Mouse (Mus musculus) T-helper 2 cell (primary cell): ENCODE measurements around the gene Wdr81.
"Not testable (repeated sequence)": the region's sequence is repeated elsewhere in the genome, so short reads cannot be mapped to it uniquely, and the experiment has no call there.

Experiments
- in situ Hi-C: fragments of 300-600 bp; cut with MboI, MseI; formaldehyde crosslinking; loops from one replicate; pipeline ENCODE4 v1.15.1; 2025; ENCODE audit warnings: high pct_unique_total_duplicates

Wdr81 gene

DNA sequence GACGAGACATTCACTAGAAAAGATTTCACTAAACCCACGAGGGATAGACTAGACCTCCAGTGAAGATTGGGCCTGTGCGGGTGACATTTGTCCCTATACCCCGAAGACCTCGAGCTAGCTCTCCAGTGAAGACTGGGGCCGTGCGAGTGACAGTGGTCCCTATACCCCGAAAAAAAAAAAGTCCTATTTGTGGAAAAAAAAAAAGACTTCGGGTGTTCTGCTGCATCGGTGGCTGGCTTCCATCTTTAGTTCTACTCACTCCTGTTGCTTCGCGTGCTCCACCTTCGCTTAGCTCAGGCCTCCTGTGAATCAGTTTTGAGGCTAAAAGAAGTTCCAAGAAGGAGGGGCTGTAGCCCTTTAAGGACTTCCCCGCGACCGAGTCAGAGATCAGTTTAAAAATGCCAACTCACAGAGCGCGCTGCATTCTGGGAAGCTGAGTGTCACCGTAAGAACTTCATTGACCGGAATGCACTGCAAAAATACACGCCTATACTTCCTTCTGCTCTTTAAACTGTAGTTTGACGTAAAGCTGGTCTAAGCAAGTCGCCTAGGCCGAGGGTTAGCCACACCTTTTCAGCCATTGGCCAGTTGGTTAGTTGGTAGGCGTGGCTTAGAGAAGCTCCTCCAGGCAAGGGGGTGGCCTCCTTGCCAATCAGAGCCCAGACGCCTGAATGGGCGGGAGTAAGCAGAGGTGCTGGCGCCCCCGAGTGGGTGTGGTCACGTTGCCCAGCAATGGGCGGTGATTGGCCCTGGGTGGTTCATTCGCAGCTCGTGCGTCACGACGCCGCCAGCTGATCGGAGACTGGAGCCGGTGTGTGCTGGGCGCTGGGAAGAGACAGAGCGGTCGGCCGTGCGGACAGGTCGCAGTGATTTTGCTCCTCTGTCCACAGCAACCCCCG lies 6.6 kb upstream of the Wdr81 start, which contains the start of gene Tlcd2:
Gene Tlcd2 (plus strand): TSS at position 872 of the 899 bp plus-strand sequence.
- in situ Hi-C loops = no loop called here

DNA sequence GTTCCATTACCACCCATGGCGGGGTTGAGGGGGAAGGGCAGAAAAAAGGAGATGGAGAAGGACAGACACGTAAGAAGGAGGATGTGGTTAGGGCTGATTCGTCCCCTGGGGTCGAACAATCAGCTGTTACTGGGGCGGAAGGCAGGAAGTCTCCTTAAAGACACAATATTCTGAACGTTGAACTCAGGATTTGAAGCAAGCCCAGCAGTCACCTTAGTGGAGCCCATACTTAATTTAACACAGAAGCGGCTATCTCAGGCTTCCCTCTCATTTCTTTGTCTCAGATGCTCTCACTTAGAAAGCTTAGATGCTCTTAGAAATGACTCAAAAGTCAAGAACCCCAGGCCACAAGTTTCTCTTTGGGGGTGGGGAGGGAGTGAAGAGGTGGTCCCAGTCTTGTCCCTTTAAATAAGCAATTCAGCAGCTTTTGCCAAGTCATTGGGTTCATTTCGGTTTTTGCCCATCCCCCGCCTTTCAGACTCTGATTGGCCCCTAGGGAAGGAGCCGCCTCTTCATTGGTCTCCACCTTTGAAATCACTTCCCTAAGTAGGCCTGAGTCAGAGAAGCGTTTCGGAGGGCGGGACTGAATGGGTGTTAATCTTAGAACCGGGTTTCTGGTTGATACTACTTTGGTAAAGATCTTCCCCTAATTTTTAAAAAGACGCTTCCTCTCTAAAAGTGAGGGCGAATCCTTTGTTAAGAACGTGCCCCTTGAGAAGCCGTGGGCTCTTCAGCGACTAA lies 5.8 kb upstream of the Wdr81 start:
- in situ Hi-C loops = no loop called here

- in situ Hi-C loops = no loop called here
Measured at GRCm38 (mm10) chr11:75459751-75460102, 5.2 kb upstream of the Wdr81 start.

- in situ Hi-C loops = no loop called here
Measured at GRCm38 (mm10) chr11:75459141-75459711, 4.7 kb upstream of the Wdr81 start.

DNA sequence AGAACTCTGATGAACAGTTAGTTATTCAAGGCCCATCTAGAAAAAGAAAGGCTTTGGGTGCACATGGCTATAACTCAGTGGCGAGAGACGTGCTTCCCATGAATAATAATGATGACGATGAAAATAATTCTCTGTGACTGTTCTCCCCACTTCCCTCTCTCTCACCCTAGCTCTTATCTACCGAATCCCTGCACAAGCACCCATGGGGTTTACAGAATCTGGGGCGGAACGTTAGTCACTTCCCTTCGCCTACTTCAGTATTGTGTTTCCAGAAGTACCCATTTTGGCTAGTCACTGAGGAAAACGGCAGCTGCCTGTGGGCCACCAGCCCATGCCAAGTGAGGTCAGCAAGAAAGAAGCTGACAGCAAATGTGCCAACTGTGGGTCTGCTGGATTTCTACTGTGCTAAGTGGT lies 4.1 kb upstream of the Wdr81 start:
- in situ Hi-C loops = no loop called here

DNA sequence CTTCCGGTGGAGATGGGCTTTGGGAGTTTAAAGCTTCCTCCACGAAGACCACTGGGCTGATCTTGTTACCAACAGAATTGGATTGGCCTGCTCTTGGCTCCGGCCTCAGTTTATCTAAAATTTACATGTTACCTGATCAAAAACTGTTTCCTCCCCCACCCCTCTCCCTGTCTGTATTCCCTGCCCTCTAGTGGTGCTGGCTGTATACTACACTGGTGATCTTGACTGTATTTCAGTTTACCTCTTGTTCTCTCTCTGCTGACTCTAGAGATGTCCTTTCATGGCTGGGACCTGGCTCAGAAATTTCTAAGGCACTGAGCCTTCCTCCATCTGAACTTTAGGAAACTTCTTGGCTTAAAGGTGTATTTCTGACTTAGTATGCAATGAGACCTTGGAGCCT lies 3.7 kb upstream of the Wdr81 start:
- in situ Hi-C loops = no loop called here

GRCm38 (mm10) chr11:75456440-75456871 lies 1.9 kb upstream of the Wdr81 start:
- in situ Hi-C loops = no loop called here

DNA sequence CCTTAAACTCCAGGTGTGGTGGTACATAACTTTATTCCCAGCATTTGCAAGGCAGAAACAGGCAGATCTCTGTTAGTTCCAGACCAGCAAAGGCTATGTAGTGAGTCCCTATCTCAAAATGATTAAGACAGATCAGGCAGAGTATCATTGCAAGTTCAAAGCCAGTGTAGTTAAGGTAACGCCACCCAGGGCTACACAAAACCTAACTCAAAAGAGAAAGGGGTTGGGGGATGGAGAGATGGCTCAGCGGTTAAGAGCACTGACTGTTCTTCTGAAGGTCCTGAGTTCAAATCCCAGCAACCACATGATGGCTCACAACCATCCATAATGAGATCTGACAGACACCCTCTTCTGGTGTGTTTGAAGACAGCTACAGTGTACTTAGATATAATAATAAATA lies 1.5 kb upstream of the Wdr81 start:
- in situ Hi-C loops = not testable (repeated sequence)

DNA sequence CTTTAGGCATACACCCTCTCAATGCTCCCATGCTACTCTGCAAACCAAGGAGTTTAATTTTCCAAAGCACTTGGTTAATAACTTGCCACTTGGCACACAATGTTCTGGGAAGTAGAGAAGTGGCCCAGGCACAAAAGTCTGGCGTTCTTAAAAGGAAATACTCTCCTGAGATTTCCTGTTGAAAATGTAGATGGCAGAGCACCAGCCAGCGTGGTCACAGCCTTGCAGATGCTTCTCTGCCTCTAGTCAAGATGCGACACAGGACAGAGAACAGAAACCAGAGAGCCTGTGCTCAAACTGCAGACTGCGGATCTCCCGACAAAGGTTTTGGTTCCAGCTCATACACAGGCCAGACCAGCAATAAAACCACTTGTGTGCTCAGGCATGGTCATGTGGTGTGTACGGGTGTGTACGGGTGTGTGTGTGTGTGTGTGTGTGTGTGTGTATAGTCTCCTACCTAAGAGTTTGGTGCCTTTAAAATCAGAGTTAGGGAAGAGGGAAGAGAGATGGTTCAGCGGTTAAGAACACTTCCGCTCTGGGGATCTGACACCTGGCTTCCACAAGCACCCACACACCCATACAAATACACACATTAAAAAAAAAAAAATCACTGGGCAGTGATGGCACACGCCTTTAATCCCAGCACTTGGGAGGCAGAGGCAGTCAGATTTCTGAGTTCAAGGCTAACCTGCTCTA lies 672 bp upstream of the Wdr81 start:
- in situ Hi-C loops = no loop called here

- in situ Hi-C loops = no loop called here
Measured at GRCm38 (mm10) chr11:75452812-75453557, 1.5 kb downstream of the Wdr81 start.

- in situ Hi-C loops = no loop called here
Measured at GRCm38 (mm10) chr11:75452081-75452480, 2.4 kb downstream of the Wdr81 start.

- in situ Hi-C loops = no loop called here
Measured at GRCm38 (mm10) chr11:75450936-75451335, 3.6 kb downstream of the Wdr81 start.

DNA sequence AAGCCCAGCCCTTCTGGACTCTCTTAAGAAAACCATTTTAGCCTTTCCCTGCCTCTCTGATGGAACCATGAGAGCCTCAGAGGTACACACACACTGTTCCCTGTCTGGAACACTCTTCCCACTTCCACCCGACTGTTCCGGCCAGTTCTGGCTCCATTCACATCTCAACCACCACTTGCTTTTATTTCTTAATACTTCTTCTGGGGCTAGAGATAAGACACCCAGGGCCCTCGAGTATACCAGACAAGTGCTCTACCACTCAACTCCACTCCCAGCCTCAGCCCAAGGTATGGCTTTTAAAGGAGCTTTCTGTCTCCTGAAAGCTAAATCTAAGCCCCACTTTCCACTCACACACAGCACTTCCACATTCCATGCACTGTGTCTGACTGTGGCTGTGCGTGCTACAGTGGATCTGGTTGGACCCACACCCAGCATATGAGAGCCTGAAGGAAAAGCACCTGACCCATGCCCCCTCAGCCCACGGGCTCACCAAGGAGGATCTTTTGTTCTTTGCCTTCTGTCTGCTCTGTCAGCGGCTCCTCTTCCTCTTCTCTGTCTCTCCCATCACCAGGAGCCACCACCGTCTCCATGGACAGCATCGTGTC lies 4.1 kb downstream of the Wdr81 start:
- in situ Hi-C loops = no loop called here

- in situ Hi-C loops = no loop called here
Measured at GRCm38 (mm10) chr11:75449695-75450094, 4.8 kb downstream of the Wdr81 start.

GRCm38 (mm10) chr11:75448575-75448974 lies 5.9 kb downstream of the Wdr81 start:
- in situ Hi-C loops = no loop called here

- in situ Hi-C loops = no loop called here
Measured at GRCm38 (mm10) chr11:75443711-75444110, 10.8 kb downstream of the Wdr81 start.

DNA sequence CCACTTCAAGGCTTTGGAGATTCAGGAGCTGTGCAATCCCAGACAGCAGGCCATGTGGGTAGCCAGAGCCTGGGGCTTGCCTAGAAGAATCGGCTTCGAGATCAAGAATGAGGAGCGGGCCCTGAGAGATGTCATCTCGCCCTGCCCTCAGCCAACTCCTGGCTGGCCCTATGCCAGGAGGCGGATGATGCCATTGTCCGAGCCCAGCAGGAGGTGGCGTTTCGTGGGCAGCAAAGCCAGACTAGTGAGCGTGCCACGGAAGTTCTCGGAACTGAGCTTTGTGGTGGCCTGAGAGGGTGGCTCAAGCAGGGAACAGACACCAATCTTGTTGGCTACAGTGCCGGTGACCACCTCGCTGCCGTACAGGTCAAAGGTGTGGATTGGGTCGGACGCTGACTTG lies 12.9 kb downstream of the Wdr81 start:
- in situ Hi-C loops = no loop called here

- in situ Hi-C loops = no loop called here
Measured at GRCm38 (mm10) chr11:75441034-75441433, 13.5 kb downstream of the Wdr81 start.

DNA sequence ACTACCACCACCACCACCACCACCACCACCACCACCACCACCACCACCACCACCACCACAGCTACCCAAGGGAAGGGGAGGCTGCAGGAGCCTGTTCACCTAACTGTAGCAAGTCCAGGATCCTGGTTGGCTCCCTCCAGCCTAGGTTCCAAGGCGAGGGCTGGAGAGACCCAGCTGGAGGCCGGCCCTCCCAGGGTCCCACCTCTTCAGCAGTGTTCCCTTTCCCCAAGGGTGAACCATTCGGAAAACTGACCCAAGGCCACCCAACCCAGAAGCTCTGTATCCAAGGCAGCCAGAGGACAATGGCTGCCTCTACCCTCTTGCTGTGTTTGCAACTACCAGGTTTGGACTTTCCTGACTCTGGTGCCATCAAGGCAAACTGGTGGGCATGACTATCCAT lies 14.6 kb downstream of the Wdr81 start:
- in situ Hi-C loops = no loop called here

DNA sequence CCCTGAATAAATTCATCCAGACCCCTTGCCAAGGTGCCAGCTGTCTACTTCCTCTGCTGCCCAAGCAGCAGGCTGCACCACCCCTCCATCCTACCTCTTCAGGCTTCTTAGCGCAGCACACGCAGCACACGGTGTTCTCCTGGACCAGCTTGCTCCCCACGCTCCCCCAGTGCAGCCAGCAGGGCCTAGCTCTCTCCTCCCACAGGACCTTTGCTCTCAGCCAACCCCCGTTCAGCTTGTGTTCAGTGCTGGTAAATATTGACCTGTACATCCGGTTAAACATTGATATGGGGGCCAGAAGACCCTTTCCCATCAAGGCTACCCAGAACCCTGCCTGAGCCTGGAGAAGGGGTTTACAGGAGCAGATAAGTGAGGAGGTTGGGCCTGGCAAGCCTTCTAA lies 15.2 kb downstream of the Wdr81 start, which contains the start of gene Serpinf2:
Gene Serpinf2 (minus strand): TSS at position 229 of the 400 bp plus-strand sequence.
- in situ Hi-C loops = no loop called here

DNA sequence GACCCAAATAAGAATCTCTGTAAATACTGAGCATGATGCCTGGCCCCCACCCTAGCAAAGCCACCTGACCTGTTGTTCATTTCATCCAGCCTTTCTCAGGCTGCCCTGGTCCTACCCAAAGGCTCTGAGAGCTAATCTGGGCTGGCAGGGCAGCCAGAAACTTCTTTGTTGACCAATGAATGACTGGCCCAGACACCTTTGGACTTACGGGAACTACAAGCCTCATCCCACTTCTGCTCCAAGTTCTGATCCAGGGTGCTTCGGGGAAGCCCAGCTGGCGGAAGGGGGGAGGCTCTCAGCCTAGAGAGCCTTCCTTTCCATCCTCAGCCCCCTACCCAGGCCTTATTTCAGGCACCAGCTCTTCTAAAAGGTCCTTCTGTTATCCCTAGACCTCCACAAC lies 15.7 kb downstream of the Wdr81 start:
- in situ Hi-C loops = no loop called here
